Mouse (Mus musculus) heart, postnatal 0 days (tissue): ENCODE results near the gene Gm9964. TPM values are rescaled to one million over a fixed set of nuclear protein-coding genes. Genes with fewer than 3 reads are reported as not detected.

Experiments
- ATAC-seq: fragments of 200-750 bp; cut with Nextera tagmentation; 2 replicates; pipeline ENCODE4 v1.8.0; 2017; ENCODE audit warnings: low read depth, moderate number of reproducible peaks, moderate library complexity; ENCODE audit not compliant: insufficient read depth
- DNase-seq: peaks from one replicate; pipeline ENCODE4 v3.0.0-alpha.2; 2016; ENCODE audit warnings: low spot score
- H3K27ac ChIP-seq: fragments of 300-500 bp; sonication (generic); 2 replicates; pipeline ENCODE4 v1.5.1; 2014; ENCODE audit warnings: low read depth, mild to moderate bottlenecking
- H3K27me3 ChIP-seq: fragments of 300-500 bp; sonication (generic); 2 replicates; pipeline ENCODE4 v1.6.1; 2014; ENCODE audit warnings: low read length, mixed read lengths; ENCODE audit not compliant: control insufficient read depth, insufficient read depth
- H3K36me3 ChIP-seq: fragments of 300-500 bp; sonication (generic); replicated peaks from 2 replicates; pipeline ENCODE4 v1.6.1; 2014; ENCODE audit warnings: low read length, mixed read lengths; ENCODE audit not compliant: control insufficient read depth, insufficient read depth
- H3K4me1 ChIP-seq: fragments of 300-500 bp; sonication (generic); 2 replicates; pipeline ENCODE4 v1.6.1; 2014; ENCODE audit warnings: antibody characterized with exemption; ENCODE audit not compliant: control insufficient read depth, insufficient read depth
- H3K4me2 ChIP-seq: fragments of 300-500 bp; sonication (generic); 2 replicates; pipeline ENCODE4 v1.6.1; 2014; ENCODE audit warnings: low read depth, mild to moderate bottlenecking, low read length, moderate library complexity
- H3K4me3 ChIP-seq: fragments of 300-500 bp; sonication (generic); 2 replicates; pipeline ENCODE4 v1.5.1; 2014; ENCODE audit warnings: low read depth, low read length
- H3K9ac ChIP-seq: fragments of 300-500 bp; sonication (generic); replicated peaks from 2 replicates; pipeline ENCODE4 v1.6.1; 2014; ENCODE audit warnings: low read depth, low read length, mixed read lengths
- H3K9me3 ChIP-seq: fragments of 300-500 bp; sonication (generic); replicated peaks from 2 replicates; pipeline ENCODE4 v1.6.1; 2016; ENCODE audit warnings: low read length; ENCODE audit not compliant: control insufficient read depth
- CTCF ChIP-seq: IDR thresholded peaks from 2 replicates; pipeline ENCODE4 v1.5.1; 2016; ENCODE audit warnings: antibody characterized with exemption, control low read depth, low read depth
- EP300 ChIP-seq: IDR thresholded peaks from 2 replicates; pipeline ENCODE4 v1.6.1; 2016; ENCODE audit warnings: antibody characterized with exemption, low read depth
- WGBS: fragments of 180-500 bp; shearing (Covaris S2); extraction: QIAGEN DNeasy Blood & Tissue Kit; methylation state at CpG from one replicate; pipeline ENCODE4 v1.1.7; 2014; 5-methylcytosine and 5-hydroxymethylcytosine counted together
- polyA plus RNA-seq: library from polyadenylated mRNA; unstranded; fragments of >200 nt; fragmentation: Nextera tagmentation; extraction: Ambion mirVana; gene quantifications from 2 replicates; pipeline ENCODE4 v1.2.1, GENCODE M21; 2015
- total RNA-seq: library from RNA; depleted of rRNA; stranded (reverse); fragments of >200 nt; gene quantifications from 2 replicates; pipeline ENCODE4 v1.2.3, GENCODE M21; 2014; ENCODE audit warnings: low replicate concordance

Gm9964 gene
- total and polyA plus RNA-seq, 2 experiments from 2014 or later, result not detected

DNA sequence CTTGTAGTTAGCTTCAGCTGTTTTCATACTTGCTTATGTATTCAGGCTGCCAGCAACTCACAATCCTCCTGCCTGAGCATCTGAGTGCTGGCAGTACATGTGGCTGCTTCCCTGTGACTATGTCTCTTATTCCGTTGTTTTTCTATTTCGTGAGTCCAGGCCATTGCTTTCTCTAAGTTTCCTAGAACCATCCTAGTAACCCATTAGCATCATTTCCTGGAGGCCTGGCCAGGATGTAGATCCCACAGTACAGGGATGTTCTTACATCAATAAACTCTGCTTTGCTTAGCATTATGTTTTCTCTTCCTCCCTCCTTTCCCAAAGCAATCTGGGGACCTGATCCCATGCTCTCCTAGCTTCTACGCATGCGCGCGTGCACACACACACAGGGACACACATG is 38.4 kb upstream of the Gm9964 start:
- DNase-seq, result no peak
- WGBS, result 81% methylated on average over 6 of the region's 6 CpGs
- Histone ChIP-seq H3K4me3 (no peak overlapping the region), H3K36me3 (no peaks in the 10 kb centered on the region), H3K9ac (no peak overlapping the region), H3K27me3 (no peaks in the 10 kb centered on the region), H3K4me2 (no peak overlapping the region), H3K27ac (no peak overlapping the region; the same call in 1 of the 2 replicates), H3K9me3 (no peaks in the 10 kb centered on the region), H3K4me1 (0 out of 2 replicates have a peak, but pooled peaks cover 4% of the 10 kb centered on the region)
- ATAC-seq, result no peak
- TF ChIP-seq EP300 (no peak), CTCF (no peak)

DNA sequence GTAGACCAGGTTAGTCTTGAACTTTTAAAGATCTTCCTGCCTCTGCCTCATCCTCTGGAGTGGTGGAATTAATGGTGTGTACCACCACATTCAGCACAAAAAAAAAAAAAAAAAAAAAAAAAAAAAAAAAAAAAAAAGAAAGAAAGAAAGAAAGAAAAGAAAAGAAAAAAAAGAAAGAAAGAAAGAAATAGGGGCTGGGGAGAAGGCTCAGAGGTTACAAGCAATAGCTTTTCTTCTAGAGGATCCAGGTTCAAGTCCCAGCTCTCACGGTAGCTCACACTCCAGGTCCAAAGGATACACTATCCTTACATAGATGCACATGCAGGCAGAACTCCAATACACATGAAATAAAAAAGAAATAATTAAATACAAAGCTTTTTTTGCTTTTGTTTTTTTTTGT is 32.9 kb upstream of the Gm9964 start:
- TF ChIP-seq EP300 (no peak), CTCF (no peak)
- H3K9me3 ChIP-seq, result no peaks in the 10 kb centered on the region
- H3K4me3 ChIP-seq, result no peak overlapping the region
- DNase-seq, result no peak
- H3K36me3 ChIP-seq, result no peaks in the 10 kb centered on the region
- no peak overlapping the region for H3K9ac ChIP-seq
- H3K27ac ChIP-seq, result no peak overlapping the region
- no peaks in the 10 kb centered on the region for H3K4me1 ChIP-seq
- no peak overlapping the region for H3K4me2 ChIP-seq
- ATAC-seq, result no peak
- WGBS, result 93% methylated on average over 1 of the region's 1 CpGs
- no peaks in the 10 kb centered on the region for H3K27me3 ChIP-seq

DNA sequence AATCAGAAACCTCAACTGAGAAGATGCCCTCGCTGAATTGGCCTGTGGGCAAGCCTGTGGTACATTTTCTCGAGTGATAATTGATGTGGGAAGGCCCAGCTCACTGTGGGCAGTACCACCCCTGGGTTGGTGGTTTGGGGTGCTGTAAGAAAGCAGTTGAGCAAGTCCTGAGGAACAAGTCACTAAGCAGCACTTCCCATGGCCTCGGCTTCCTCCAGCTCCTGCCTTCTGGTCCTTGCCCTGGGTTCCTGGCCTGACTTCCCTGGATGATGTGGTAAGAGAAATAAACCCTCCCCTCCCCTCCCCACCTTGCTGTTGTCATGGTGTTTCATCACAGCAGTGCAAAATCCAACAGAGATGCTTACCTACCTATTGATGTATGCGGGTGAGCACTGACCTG is 31.4 kb upstream of the Gm9964 start:
- H3K27me3 ChIP-seq, result no peaks in the 10 kb centered on the region
- H3K27ac ChIP-seq, result no peak overlapping the region
- 92% methylated on average over 4 of the region's 4 CpGs for WGBS
- H3K9me3 ChIP-seq, result no peaks in the 10 kb centered on the region
- H3K36me3 ChIP-seq, result no peaks in the 10 kb centered on the region
- H3K9ac ChIP-seq, result no peak overlapping the region
- DNase-seq, result no peak
- H3K4me1 ChIP-seq, result no peaks in the 10 kb centered on the region
- H3K4me3 ChIP-seq, result no peak overlapping the region
- H3K4me2 ChIP-seq, result no peak overlapping the region
- ATAC-seq, result no peak
- no peak for TF ChIP-seq EP300
- no peak for TF ChIP-seq CTCF

DNA sequence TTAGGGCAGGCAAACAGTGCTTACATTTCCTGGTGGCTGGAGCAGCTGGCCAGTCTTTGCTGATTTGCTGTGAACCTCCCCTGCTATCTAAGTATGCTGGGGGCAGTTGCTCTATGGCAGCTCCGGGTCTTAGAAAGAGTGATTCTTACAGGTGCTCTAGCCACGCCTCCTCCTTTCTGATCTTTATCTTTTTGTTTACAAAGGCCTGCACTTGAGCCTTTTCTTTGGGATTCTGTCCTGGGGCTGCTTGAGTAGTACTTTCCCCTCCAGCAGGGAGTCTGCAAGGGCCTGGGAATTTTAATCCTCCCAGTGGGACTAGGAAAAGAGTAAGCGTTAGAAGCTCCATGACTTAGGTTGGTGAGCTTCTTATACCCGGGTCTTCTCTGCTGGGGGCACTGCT is 30.4 kb upstream of the Gm9964 start:
- Histone ChIP-seq H3K4me1 (no peaks in the 10 kb centered on the region), H3K36me3 (no peaks in the 10 kb centered on the region), H3K4me3 (no peak overlapping the region), H3K9me3 (no peaks in the 10 kb centered on the region), H3K27me3 (no peaks in the 10 kb centered on the region), H3K4me2 (no peak overlapping the region), H3K27ac (no peak overlapping the region), H3K9ac (no peak overlapping the region)
- TF ChIP-seq EP300 (no peak), CTCF (no peak)
- no peak for DNase-seq
- ATAC-seq, result no peak
- 34% methylated on average over 4 of the region's 4 CpGs for WGBS

DNA sequence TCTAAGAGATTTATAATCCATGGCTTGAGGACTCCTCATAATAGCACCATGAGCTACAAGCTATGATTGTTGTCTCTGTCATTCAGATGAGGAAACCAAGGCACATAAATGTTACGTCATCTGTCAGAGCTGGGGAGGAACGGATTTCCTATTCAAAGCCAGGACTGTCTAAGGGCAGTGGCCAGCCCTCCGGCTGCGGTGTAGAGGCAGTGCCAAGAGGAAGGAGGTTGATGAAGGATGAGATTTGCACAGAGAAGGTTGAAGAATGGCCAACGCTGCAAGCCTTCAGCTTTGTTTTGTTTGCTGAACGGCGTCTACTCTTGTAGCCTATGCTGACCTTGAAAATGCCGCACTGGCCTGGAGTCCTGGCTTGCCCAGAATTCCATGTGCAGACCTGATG is 29.0 kb upstream of the Gm9964 start:
- no peak overlapping the region for H3K9ac ChIP-seq
- DNase-seq (no peak), ATAC-seq (no peak)
- no peaks in the 10 kb centered on the region for H3K36me3 ChIP-seq
- H3K27ac ChIP-seq, result no peak overlapping the region
- no peak overlapping the region for H3K4me2 ChIP-seq
- 58% methylated on average over 8 of the region's 8 CpGs for WGBS
- no peaks in the 10 kb centered on the region for H3K27me3 ChIP-seq
- no peaks in the 10 kb centered on the region for H3K4me1 ChIP-seq
- no peak overlapping the region for H3K4me3 ChIP-seq
- no peaks in the 10 kb centered on the region for H3K9me3 ChIP-seq
- TF ChIP-seq CTCF, result no peak
- no peak for TF ChIP-seq EP300

DNA sequence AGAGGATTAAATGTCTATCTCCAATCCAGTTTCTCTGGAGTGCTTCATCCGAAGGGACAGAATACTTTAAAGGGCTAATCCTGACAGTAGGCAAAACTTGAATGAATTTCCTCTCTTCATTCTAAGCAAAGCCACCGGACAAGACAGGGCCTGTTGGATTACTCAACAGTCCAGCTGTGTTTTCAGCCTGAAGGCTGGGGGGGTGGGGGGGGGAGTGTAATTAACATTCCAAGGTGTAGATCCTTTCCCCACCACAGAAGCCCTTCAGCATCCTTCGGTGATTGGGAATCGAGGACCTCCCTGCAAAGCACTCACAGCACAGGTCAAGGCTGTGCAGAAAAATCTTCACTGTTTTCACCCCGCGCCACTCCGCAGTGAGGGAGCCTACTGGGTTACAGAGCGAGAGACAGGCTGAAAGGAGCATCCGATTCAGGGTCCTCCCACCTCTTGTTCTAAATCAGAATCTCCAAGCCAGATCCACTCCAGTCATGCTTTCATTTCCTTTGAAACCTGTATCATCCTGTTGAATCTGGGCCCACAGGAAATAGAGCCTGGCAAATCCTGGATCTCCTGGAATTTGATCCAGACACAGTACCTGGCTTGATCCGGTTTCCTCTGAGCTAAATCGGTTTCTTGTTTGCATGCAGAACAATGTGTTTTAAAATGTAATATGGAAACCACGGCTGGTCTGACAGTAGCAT is 27.4 kb upstream of the Gm9964 start:
- DNase-seq (no peak), ATAC-seq (peak; percentile 49)
- Histone ChIP-seq H3K4me3 (no peak overlapping the region), H3K27ac (peak overlapping the region; percentile 36), H3K9ac (no peak overlapping the region), H3K9me3 (no peaks in the 10 kb centered on the region), H3K27me3 (no peaks in the 10 kb centered on the region), H3K36me3 (no peaks in the 10 kb centered on the region), H3K4me1 (no peaks in the 10 kb centered on the region), H3K4me2 (no peak overlapping the region)
- 57% methylated on average over 12 of the region's 12 CpGs for WGBS
- TF ChIP-seq EP300, result no peak
- no peak for TF ChIP-seq CTCF
